Mouse (Mus musculus) gastrocnemius, postnatal 4 days (tissue): ENCODE data around the gene Ubb. TPM values are rescaled to one million over a fixed set of nuclear protein-coding genes. Genes with fewer than 3 reads are reported as not detected.
"Not testable (repeated sequence)": the region's sequence is repeated elsewhere in the genome, so short reads cannot be mapped to it uniquely, and the experiment has no call there.

Experiments
- DNase-seq, 2 experiments: peaks; one replicate each; pipeline ENCODE4 v3.0.0; 2021 to 2022; ENCODE audit warnings: low spot score in 2 of 2, mixed read lengths in 2 of 2
- long read RNA-seq, 2 experiments: library from polyadenylated mRNA; stranded (forward); transcript quantifications; one replicate each; pipeline ENCODE4 v2.0.0; 2021
- total RNA-seq, 2 experiments: library from RNA; stranded (reverse); gene quantifications; 2 replicates each; pipeline ENCODE4 v1.2.3; 2021

The Ubb gene
- 1,000 to 10,000 TPM; 1,167 to 1,215 TPM for total RNA-seq
- long read RNA-seq, experiment 1, transcript Ubb-201 (2 exons, 1,499 nt): major isoform, 3,492 of 3,519 reads
- long read RNA-seq, experiment 1, partial matches to known transcripts: 20 of 3,519 reads
- long read RNA-seq, experiment 1, other reads (novel, unspliced or antisense): 6 of 3,519 reads
- long read RNA-seq, experiment 2, transcript Ubb-201 (2 exons, 1,499 nt): major isoform, 3,617 of 3,650 reads
- long read RNA-seq, experiment 2, partial matches to known transcripts: 27 of 3,650 reads
- long read RNA-seq, experiment 2, other reads (novel, unspliced or antisense): 4 of 3,650 reads

GRCm38 (mm10) chr11:62550727-62551225 lies at the start of gene Ubb:
Ubb (plus strand) TSS chr11:62551171.
- DNase-seq: peak; percentile 98 to 99

- no peak for DNase-seq
These were observed 43.3 kb upstream of the Ubb start for GRCm38 (mm10) chr11:62507683-62508082.

- DNase-seq: not testable (repeated sequence)
These were observed 42.6 kb upstream of the Ubb start for GRCm38 (mm10) chr11:62508365-62508764.

GRCm38 (mm10) chr11:62508816-62509215 lies 42.2 kb upstream of the Ubb start:
- DNase-seq: not testable (repeated sequence)

- no peak for DNase-seq
These were observed 41.4 kb upstream of the Ubb start for GRCm38 (mm10) chr11:62509571-62509970.

- no peak for DNase-seq
These were observed 40.0 kb upstream of the Ubb start for GRCm38 (mm10) chr11:62510956-62511355.

- DNase-seq: no peak
These were observed 39.3 kb upstream of the Ubb start for GRCm38 (mm10) chr11:62511444-62512202.

GRCm38 (mm10) chr11:62512529-62513080 lies 38.4 kb upstream of the Ubb start:
- DNase-seq: no peak

GRCm38 (mm10) chr11:62513311-62513710 lies 37.7 kb upstream of the Ubb start:
- DNase-seq: no peak

GRCm38 (mm10) chr11:62518991-62519390 lies 32.0 kb upstream of the Ubb start:
- no peak for DNase-seq

- no peak for DNase-seq
These were observed 28.7 kb upstream of the Ubb start for GRCm38 (mm10) chr11:62522283-62522682.

GRCm38 (mm10) chr11:62537089-62537488 lies 13.9 kb upstream of the Ubb start:
- no peak for DNase-seq

GRCm38 (mm10) chr11:62537590-62537989 lies 13.4 kb upstream of the Ubb start:
- no peak for DNase-seq

- DNase-seq: peak; percentile 35 to 68
These were observed 12.5 kb upstream of the Ubb start for GRCm38 (mm10) chr11:62538321-62539088.

GRCm38 (mm10) chr11:62539089-62539890 lies 11.7 kb upstream of the Ubb start, which contains the start of gene Cenpv:
Cenpv (minus strand) TSS chr11:62539261.
- DNase-seq: peak; percentile 47 to 72

- no peak for DNase-seq
These were observed 10.8 kb upstream of the Ubb start for GRCm38 (mm10) chr11:62540167-62540566.

GRCm38 (mm10) chr11:62540969-62541368 lies 10.0 kb upstream of the Ubb start:
- DNase-seq: no peak

GRCm38 (mm10) chr11:62541581-62541980 lies 9.4 kb upstream of the Ubb start:
- no peak for DNase-seq

GRCm38 (mm10) chr11:62543991-62544390 lies 7.0 kb upstream of the Ubb start:
- no peak for DNase-seq

GRCm38 (mm10) chr11:62549782-62550181 lies 1.2 kb upstream of the Ubb start:
- peak; percentile 66 to 84 for DNase-seq
